Mouse (Mus musculus) retina, embryonic 14.5 days (tissue): ENCODE data around the gene Pofut1.
A peak's percentile ranks its signal among the peaks of the same experiment; 100 is the strongest.
"Not testable (repeated sequence)": the region's sequence is repeated elsewhere in the genome, so short reads cannot be mapped to it uniquely, and the experiment has no call there.

Source experiments
- DNase-seq: peaks from one replicate; pipeline ENCODE4 v3.0.0-alpha.2; 2015; ENCODE audit warnings: low spot score

Gene Pofut1

GRCm38 (mm10) chr2:153239021-153239859, 2.1 kb upstream of the Pofut1 start:
- DNase-seq = peak; percentile 17

- DNase-seq = peak; percentile 31
Measured at GRCm38 (mm10) chr2:153239860-153240480, 1.4 kb upstream of the Pofut1 start.

- DNase-seq = no peak
Measured at GRCm38 (mm10) chr2:153240701-153241235, 565 bp upstream of the Pofut1 start.

- DNase-seq = no peak
Measured at GRCm38 (mm10) chr2:153242156-153242555, 823 bp downstream of the Pofut1 start.

GRCm38 (mm10) chr2:153249751-153250150, 8.4 kb downstream of the Pofut1 start:
- no peak for DNase-seq

GRCm38 (mm10) chr2:153256604-153257003, 15.3 kb downstream of the Pofut1 start:
- DNase-seq = no peak

GRCm38 (mm10) chr2:153259030-153259863, 17.9 kb downstream of the Pofut1 start:
- no peak for DNase-seq

GRCm38 (mm10) chr2:153259864-153260674, 18.7 kb downstream of the Pofut1 start:
- no peak for DNase-seq

- no peak for DNase-seq
Measured at GRCm38 (mm10) chr2:153263053-153263452, 21.7 kb downstream of the Pofut1 start.

GRCm38 (mm10) chr2:153267331-153267730, 26.0 kb downstream of the Pofut1 start:
- DNase-seq = no peak

GRCm38 (mm10) chr2:153270231-153270915, 29.0 kb downstream of the Pofut1 start:
- DNase-seq = not testable (repeated sequence)

GRCm38 (mm10) chr2:153274200-153274918, 33.0 kb downstream of the Pofut1 start:
- DNase-seq = peak; percentile 37

- no peak for DNase-seq
Measured at GRCm38 (mm10) chr2:153274919-153275247, 33.5 kb downstream of the Pofut1 start.

GRCm38 (mm10) chr2:153275577-153275976, 34.2 kb downstream of the Pofut1 start:
- DNase-seq = not testable (repeated sequence)

- DNase-seq = no peak
Measured at GRCm38 (mm10) chr2:153276440-153276839, 35.1 kb downstream of the Pofut1 start.

- DNase-seq = not testable (repeated sequence)
Measured at GRCm38 (mm10) chr2:153276846-153277245, 35.5 kb downstream of the Pofut1 start.

- DNase-seq = no peak
Measured at GRCm38 (mm10) chr2:153278357-153278756, 37.0 kb downstream of the Pofut1 start.

- no peak for DNase-seq
Measured at GRCm38 (mm10) chr2:153283919-153284318, 42.6 kb downstream of the Pofut1 start.

- no peak for DNase-seq
Measured at GRCm38 (mm10) chr2:153286524-153286923, 45.2 kb downstream of the Pofut1 start.

GRCm38 (mm10) chr2:153287835-153288234, 46.5 kb downstream of the Pofut1 start:
- DNase-seq = no peak
